Mouse (Mus musculus) liver, embryonic 14.5 days (tissue): Measurements from ENCODE around the gene Slc44a2.

Source experiments
- CTCF ChIP-seq: IDR thresholded peaks from 2 replicates; pipeline ENCODE4 v1.5.1; 2016; ENCODE audit warnings: antibody characterized with exemption, low read depth, control low read depth
- EP300 ChIP-seq: IDR thresholded peaks from 2 replicates; pipeline ENCODE4 v1.6.1; 2016; ENCODE audit warnings: antibody characterized with exemption, low read depth

DNA sequence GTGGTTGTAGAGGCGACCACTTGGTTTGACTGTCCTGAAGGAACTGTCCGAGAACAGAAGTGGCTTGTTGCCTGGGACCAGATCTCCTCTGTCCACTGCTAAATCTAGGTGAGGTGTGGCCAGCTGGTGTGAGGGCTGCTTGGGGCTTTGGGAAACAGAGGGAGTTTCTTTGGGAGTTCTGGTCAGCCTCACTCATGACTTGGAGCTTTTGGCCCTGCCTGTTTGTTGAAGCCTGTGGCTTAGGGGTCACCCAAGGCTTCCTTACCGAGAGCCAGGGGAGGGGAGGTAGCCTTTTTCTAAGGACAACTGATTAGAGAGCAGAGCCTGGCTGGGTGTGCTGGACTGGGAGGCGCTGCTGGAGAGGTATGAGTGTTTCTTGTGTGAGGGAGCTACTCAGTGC, 14.9 kb downstream of the Slc44a2 start:
- TF ChIP-seq CTCF: no peak
- no peak for TF ChIP-seq EP300
